Mouse (Mus musculus) lung, postnatal 14 days (tissue): ENCODE data around the gene Elf1.
"Not testable (repeated sequence)": the region's sequence is repeated elsewhere in the genome, so short reads cannot be mapped to it uniquely, and the experiment has no call there.

ENCODE experiments used
- DNase-seq: peaks from one replicate; pipeline ENCODE4 v3.0.0; 2021

Gene Elf1

GRCm38 (mm10) chr14:79480624-79481338 is at the start of gene Elf1:
Gene Elf1 (plus strand): TSS chr14:79481194.
- DNase-seq = peak; percentile 98

DNA sequence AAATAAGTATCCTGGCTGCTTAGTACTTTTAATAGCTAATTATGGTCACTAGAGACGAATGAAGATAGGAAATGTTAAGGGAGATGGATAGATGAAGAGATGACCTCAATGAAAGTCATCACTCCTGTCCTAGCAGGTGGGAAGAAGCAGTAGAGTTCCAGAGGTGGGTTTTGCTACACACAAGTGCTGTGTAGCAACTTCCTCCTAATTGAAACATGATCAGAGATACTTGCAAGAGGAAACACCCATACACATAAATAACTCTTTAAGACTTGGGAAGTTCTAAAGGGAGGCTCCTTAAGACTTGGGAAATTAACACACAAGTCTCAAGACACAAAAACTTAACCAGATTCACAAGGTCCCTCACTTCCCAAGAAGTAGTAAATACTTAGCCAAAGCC is 46.9 kb upstream of the Elf1 start:
- DNase-seq = no peak

DNA sequence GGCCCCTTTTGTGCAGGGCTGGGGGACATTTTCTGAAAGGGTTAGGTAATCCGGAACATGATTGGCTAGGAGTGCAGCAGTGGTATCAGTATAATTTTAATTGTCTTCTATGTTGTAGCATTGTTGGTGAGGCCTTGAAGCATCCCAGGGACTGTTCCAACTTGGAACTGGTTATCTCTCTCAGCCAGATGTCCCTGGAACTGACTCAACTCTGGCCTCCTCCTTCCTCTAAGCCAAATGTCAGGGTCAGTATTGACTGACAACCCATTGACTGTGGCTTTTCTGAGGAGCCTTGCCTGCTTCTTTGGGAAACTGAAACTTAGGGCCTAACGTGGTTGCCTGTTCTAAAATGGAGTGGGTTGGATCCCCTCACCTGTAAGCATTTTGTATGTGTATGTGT is 40.3 kb upstream of the Elf1 start:
- DNase-seq = no peak

DNA sequence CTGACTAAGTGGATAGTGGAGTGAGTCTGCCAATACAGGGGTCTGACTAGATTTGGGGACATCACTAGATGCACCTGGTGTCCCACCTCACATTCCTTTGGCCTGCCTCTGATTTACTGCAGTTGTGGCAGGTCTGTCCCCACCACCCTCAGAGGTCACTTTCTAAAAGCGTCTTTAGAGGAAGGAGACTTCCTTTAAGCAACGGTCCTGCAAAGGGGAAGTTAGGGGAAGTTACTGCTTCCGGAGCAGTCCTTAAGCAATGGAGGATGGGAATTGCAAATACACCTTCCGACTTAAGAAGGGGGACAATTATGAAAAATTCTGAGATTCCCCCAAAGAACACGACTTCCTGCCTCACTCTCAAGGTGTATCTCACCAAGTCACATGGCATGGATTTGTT is 39.6 kb upstream of the Elf1 start:
- DNase-seq = no peak

- no peak for DNase-seq
Measured at GRCm38 (mm10) chr14:79444601-79445000, 36.4 kb upstream of the Elf1 start.

GRCm38 (mm10) chr14:79445055-79445620 is 35.9 kb upstream of the Elf1 start:
- no peak for DNase-seq

DNA sequence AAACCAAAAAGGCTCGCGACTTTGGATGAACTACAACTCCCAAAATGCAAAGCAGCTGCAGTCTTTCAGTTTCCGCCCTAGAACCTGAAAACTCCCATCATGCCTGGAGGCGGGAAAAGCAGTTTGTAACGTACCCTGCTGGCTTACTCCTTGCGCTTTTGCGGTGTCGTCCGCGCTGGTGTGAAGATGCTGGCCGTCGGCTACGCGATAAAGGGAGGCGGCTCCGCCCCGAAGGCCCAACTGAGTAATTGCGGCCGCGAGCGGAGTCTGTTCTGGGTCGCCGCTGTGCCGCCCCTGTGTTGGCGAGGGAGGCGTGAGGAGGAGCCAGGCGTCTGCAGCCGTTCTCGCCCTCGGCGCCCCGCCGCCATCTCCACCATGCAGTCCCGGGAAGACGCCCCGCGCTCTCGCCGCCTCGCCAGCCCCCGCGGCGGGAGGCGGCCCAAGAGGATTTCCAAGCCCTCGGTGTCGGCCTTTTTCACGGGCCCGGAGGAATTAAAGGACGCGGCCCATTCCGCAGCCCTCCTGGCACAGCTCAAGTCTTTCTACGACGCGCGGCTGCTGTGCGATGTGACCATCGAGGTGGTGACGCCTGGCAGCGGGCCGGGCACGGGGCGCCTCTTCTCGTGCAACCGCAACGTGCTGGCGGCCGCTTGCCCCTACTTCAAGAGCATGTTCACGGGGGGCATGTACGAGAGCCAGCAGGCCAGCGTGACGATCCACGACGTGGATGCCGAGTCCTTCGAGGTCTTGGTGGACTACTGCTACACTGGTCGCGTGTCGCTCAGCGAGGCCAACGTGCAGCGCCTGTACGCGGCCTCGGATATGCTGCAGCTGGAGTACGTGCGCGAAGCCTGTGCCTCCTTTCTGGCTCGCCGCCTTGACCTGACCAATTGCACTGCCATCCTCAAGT is 29.1 kb upstream of the Elf1 start, which contains the start of gene Kbtbd6:
Gene Kbtbd6, plus strand, starts transcription at position 155 of the 910 bp plus-strand sequence.
- DNase-seq = peak; percentile 74

DNA sequence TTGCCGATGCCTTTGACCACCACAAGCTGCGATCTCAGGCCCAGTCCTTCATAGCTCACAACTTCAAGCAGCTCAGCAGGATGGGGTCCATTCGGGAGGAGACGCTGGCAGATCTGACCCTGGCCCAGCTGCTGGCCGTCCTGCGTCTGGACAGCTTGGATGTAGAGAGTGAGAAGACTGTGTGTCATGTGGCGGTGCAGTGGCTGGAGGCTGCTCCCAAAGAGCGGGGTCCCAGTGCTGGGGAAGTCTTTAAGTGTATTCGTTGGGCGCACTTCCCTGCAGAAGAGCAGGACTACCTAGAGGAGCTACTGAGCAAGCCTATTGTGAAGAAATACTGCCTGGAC is 28.4 kb upstream of the Elf1 start:
- DNase-seq = not testable (repeated sequence)

GRCm38 (mm10) chr14:79460401-79460800 is 20.6 kb upstream of the Elf1 start:
- no peak for DNase-seq

- no peak for DNase-seq
Measured at GRCm38 (mm10) chr14:79460988-79461387, 20.0 kb upstream of the Elf1 start.

DNA sequence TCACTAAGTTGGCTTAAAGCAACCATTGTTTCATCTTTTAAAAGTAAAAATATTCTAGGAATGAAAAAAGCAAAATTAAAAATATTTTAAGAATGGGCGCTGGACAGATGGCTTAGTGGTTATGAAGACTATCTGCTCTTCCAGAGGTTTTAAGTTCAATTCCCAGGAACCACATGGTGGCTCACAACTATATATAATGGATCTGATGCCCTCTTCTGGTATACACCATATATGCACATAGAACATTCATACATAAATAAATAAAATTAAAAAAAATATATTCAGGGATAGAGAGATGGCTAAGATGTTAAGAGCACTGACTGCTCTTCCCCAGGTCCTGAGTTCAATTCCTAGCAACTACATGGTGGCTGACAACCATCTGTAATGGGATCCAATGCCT is 15.4 kb upstream of the Elf1 start:
- no peak for DNase-seq

- DNase-seq = peak; percentile 79
Measured at GRCm38 (mm10) chr14:79467621-79468020, 13.4 kb upstream of the Elf1 start.

GRCm38 (mm10) chr14:79473384-79473783 is 7.6 kb upstream of the Elf1 start:
- DNase-seq = no peak

- peak; percentile 92 for DNase-seq
Measured at GRCm38 (mm10) chr14:79481339-79482151, 551 bp downstream of the Elf1 start, which contains the start of gene Wbp4. Gene Wbp4 (minus strand): TSS chr14:79481520.

- peak; percentile 50 for DNase-seq
Measured at GRCm38 (mm10) chr14:79482251-79482661, 1.3 kb downstream of the Elf1 start.

- no peak for DNase-seq
Measured at GRCm38 (mm10) chr14:79482747-79483355, 1.9 kb downstream of the Elf1 start.

- DNase-seq = peak; percentile 26
Measured at GRCm38 (mm10) chr14:79483611-79484120, 2.7 kb downstream of the Elf1 start.

DNA sequence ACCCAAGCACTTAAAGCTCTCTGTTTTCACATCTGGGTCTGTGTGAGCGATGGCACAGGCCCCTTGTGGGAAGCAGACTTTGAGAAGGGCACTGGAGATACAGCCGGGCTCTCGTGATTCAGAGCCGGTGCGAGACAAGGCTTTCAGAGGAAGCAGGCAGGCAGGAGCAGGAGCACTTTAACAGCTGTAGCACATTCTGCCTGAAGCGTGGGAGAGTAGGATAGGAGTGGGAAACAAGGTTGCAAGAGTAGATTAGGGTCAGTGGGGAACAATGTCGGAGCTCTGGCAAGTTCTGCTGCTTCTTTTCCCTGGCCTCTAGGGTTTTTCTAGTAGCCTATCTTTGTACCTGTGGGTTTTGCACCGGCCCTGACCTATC is 5.6 kb downstream of the Elf1 start:
- no peak for DNase-seq

DNA sequence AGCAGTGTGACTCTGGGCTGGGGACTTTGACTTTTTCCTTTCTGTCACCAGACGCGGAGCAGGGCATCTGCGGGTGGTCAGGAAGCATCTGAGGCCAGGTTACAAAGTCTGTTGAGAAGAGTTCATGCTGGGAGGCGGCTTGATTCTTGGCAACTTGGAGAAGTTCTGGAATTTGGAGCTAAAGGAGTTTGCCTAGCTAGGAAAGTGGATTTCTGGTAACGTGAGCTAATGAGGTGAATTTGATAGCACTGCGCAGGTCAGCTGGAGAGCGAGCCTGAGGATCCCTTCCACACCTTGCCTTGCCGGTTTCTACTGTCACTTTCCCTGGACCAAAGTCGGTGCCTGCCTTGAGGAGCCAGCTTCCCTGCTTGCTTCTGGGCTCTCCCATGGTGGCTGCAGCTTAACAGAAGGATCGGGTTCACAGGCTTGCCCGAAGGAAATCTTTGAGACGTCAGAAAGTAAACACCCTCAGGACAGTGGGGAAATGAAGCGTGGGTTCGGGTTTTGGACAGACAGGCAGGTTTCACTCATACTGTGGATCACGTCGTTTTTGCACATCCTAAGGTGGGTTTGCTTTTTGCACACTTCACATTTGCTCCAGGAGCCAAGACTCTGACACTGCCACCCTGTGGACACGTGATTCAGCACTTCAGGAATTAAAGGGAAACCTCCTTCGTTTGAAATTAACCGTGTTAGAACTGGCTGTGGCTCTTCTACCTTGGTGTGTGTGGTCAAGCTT is 6.2 kb downstream of the Elf1 start:
- peak; percentile 31 for DNase-seq

DNA sequence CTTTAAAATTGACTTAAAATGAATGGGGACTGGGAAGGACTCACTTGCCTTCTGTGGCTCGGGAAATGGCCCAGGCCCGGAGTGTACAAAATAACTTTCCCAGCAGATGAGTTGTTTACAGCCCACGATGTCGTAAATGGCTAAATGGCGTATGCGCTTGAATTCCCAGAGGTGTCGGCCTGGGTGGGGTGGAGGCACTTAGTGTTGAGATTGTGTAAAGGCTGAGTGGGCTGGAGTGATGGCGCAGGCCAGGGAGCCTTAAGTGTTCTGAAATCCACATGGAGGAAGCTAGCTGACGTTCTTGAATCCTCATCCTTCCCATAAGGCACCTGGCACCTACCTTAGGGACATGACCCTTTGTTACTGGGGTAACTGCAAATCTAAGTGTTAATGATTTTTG is 7.5 kb downstream of the Elf1 start:
- DNase-seq = peak; percentile 54

DNA sequence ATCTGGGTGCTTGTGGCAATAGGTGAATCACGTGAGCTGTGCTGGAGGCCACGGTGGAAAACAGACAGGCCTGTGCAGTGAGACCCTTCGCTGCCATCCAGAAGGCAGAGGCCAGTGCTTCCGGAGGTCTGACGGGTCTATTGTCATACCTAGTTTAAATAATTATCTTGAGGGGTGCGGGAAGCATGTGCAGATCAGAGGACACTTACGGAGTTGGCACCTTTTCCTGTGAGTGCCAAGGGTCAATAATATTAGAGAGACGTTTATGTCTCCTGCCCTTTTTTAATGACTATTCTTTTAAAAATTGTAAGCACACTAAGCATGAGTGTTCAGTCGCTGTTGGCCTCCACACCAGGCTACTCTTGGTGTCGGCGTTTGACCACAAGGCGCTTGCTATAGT is 8.2 kb downstream of the Elf1 start:
- DNase-seq = no peak
